In the genomic region with DNA sequence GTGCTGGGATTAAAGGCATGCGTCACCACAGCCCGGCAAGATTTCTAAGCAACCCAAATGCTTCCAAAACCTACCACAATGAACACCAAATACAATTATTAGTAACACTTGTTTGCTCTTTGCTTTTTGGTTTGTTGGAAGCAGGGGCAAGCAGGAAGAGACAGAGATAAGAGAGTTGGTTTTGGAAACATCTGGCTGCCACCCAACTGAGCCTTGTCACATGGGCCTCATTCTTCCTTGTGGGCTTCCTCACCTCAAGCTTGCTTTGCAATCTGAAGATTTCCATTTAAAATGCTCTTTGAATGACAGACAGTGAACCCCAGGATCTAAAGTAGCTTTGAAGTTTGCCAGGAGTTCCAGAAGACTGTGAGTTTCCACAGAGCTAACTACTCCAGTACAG, we compare ENCODE assay signal across 13 mouse cellular contexts.
"Had no signal": no experiment of that assay in that cellular context is flagged by ENCODE, and none has a peak within 500 bp of the region (broad histone marks: within the 10 kb centered on the region; RNA-seq: fewer than 3 reads in every experiment).

No protein-coding gene starts in this region.

- DNase-seq: liver, postnatal 0 days; lung, adult 2 months; lung, postnatal 14 days; lung, postnatal 36 days; midbrain, embryonic 14.5 days; retina, postnatal 1 day; right cerebral cortex, adult 18-20 months; right cerebral cortex, postnatal 14 days; thymus, adult 2 months; thymus, postnatal 25 days; thymus, postnatal 4 days had no signal

- ATAC-seq: liver, postnatal 0 days; lung, postnatal 0 days; midbrain, embryonic 16.5 days had no signal
